Mouse (Mus musculus): ENCODE measurements at regions not wholly inside any gene's neighbourhood (a gene's known extent, or its start where the extent isn't known, plus 50 kb on each side); places are given as distances from the start of the nearest gene placed in this dataset.

GRCm38 (mm10) chr2:117977033-117977432 is 134.6 kb upstream of the Thbs1 start:
- no peak for DNase-seq (ENCODE audit: low spot score)

GRCm38 (mm10) chr2:117980856-117981255 is 130.8 kb upstream of the Thbs1 start:
- DNase-seq (ENCODE audit: low spot score) = no peak

- no peak for DNase-seq (ENCODE audit: low spot score)
Measured at GRCm38 (mm10) chr2:117984569-117984968, 127.1 kb upstream of the Thbs1 start.

GRCm38 (mm10) chr2:117987426-117988215 is 124.1 kb upstream of the Thbs1 start:
- DNase-seq (ENCODE audit: low spot score) = no peak

GRCm38 (mm10) chr2:117988396-117989173 is 123.1 kb upstream of the Thbs1 start:
- DNase-seq (ENCODE audit: low spot score) = no peak

- no peak for DNase-seq (ENCODE audit: low spot score)
Measured at GRCm38 (mm10) chr2:117989215-117989614, 122.5 kb upstream of the Thbs1 start.

GRCm38 (mm10) chr2:117996130-117997083 is 115.3 kb upstream of the Thbs1 start:
- DNase-seq (ENCODE audit: low spot score) = no peak

- no peak for DNase-seq (ENCODE audit: low spot score)
Measured at GRCm38 (mm10) chr2:117999641-118000040, 112.0 kb upstream of the Thbs1 start.

GRCm38 (mm10) chr2:118004191-118004590 is 107.5 kb upstream of the Thbs1 start:
- no peak for DNase-seq (ENCODE audit: low spot score)

GRCm38 (mm10) chr2:118007539-118008427 is 103.9 kb upstream of the Thbs1 start:
- DNase-seq (ENCODE audit: low spot score) = no peak

GRCm38 (mm10) chr2:118011679-118012078 is 100.0 kb upstream of the Thbs1 start:
- DNase-seq (ENCODE audit: low spot score) = no peak

GRCm38 (mm10) chr2:118012211-118012610 is 99.5 kb upstream of the Thbs1 start:
- no peak for DNase-seq (ENCODE audit: low spot score)

- DNase-seq (ENCODE audit: low spot score) = no peak
Measured at GRCm38 (mm10) chr2:118013156-118013555, 98.5 kb upstream of the Thbs1 start.

GRCm38 (mm10) chr2:118015182-118015581 is 96.5 kb upstream of the Thbs1 start:
- DNase-seq (ENCODE audit: low spot score) = no peak

- DNase-seq (ENCODE audit: low spot score) = no peak
Measured at GRCm38 (mm10) chr2:118025829-118026735, 85.6 kb upstream of the Thbs1 start.

GRCm38 (mm10) chr2:118028881-118029280 is 82.8 kb upstream of the Thbs1 start:
- no peak for DNase-seq (ENCODE audit: low spot score)

- no peak for DNase-seq (ENCODE audit: low spot score)
Measured at GRCm38 (mm10) chr2:118029470-118030108, 82.1 kb upstream of the Thbs1 start.

- no peak for DNase-seq (ENCODE audit: low spot score)
Measured at GRCm38 (mm10) chr2:118031662-118032061, 80.0 kb upstream of the Thbs1 start.

GRCm38 (mm10) chr2:118033377-118033776 is 78.3 kb upstream of the Thbs1 start:
- DNase-seq (ENCODE audit: low spot score) = no peak

- no peak for DNase-seq (ENCODE audit: low spot score)
Measured at GRCm38 (mm10) chr2:118034026-118034425, 77.7 kb upstream of the Thbs1 start.

Data from spleen, adult 12 weeks (tissue).